In genomic region chr8:94213819-94214218, GRCm38 (mm10) we compare ENCODE assay signal across 8 mouse cellular contexts. TPM values are rescaled to one million over a fixed set of nuclear protein-coding genes. Genes with fewer than 3 reads are reported as not detected.
DNase-seq lines count a peak whose midpoint lies in the region; ATAC-seq lines count a peak whose summit lies in the region.

No protein-coding gene starts in this region.

- H3K27me3 ChIP-seq in kidney, embryonic 15.5 days = no peaks in the 10 kb centered on the region
- no peaks in the 10 kb centered on the region for H3K27me3 ChIP-seq in hindbrain, embryonic 12.5 days
- no peaks in the 10 kb centered on the region; the same call in 1 of the 2 replicates for H3K27me3 ChIP-seq in midbrain, embryonic 15.5 days (replicated peaks)

- H3K9ac ChIP-seq in kidney, embryonic 15.5 days = 0 out of 2 replicates have a peak overlapping the region, but pooled peaks have one; percentile 12
- 0 out of 2 replicates have a peak overlapping the region, but pooled peaks have one; percentile 36 for H3K9ac ChIP-seq in hindbrain, embryonic 12.5 days
- 0 out of 2 replicates have a peak overlapping the region, but pooled peaks have one; percentile 21 for H3K9ac ChIP-seq in midbrain, embryonic 15.5 days

- DNase-seq in kidney, postnatal 4 days = no peak
- DNase-seq in brain, adult 2 months (ENCODE audit: low read depth, low spot score) = peak; percentile 25
- no peak for DNase-seq in urinary bladder, postnatal 4 days (ENCODE audit: low spot score in 2 of 2)
- no peak for DNase-seq in left cerebral cortex, postnatal 14 days (ENCODE audit: low spot score in 2 of 2)

- ATAC-seq in kidney, embryonic 15.5 days (replicated peaks; ENCODE audit: low FRiP score) = no peak
- no peak for ATAC-seq in hindbrain, embryonic 12.5 days (ENCODE audit: low FRiP score)
- ATAC-seq in midbrain, embryonic 15.5 days (replicated peaks) = no peak
- no peak for ATAC-seq in CD4-positive, CD25-positive, alpha-beta regulatory T cell, adult 4 months

- intact Hi-C loops in left cerebral cortex, postnatal 14 days (cut with DNase I) = no loop called here

- no peak overlapping the region for H3K27ac ChIP-seq in kidney, embryonic 15.5 days
- H3K27ac ChIP-seq in hindbrain, embryonic 12.5 days = no peak overlapping the region
- 0 out of 2 replicates have a peak overlapping the region, but pooled peaks have one; percentile 80 for H3K27ac ChIP-seq in midbrain, embryonic 15.5 days

- peak overlapping the region; percentile 95 for H3K4me3 ChIP-seq in kidney, embryonic 15.5 days (replicated peaks)
- H3K4me3 ChIP-seq in hindbrain, embryonic 12.5 days = peak overlapping the region; percentile 83
- peak overlapping the region; percentile 97 for H3K4me3 ChIP-seq in midbrain, embryonic 15.5 days

- H3K4me2 ChIP-seq in kidney, embryonic 15.5 days = peak overlapping the region; percentile 81
- H3K4me2 ChIP-seq in hindbrain, embryonic 12.5 days (replicated peaks) = peak overlapping the region; percentile 93
- H3K4me2 ChIP-seq in midbrain, embryonic 15.5 days = peak overlapping the region; percentile 90

- no peaks in the 10 kb centered on the region for H3K36me3 ChIP-seq in kidney, embryonic 15.5 days
- no peaks in the 10 kb centered on the region for H3K36me3 ChIP-seq in hindbrain, embryonic 12.5 days
- no peaks in the 10 kb centered on the region for H3K36me3 ChIP-seq in midbrain, embryonic 15.5 days (replicated peaks)

- H3K9me3 ChIP-seq in kidney, embryonic 15.5 days (replicated peaks) = no peaks in the 10 kb centered on the region
- H3K9me3 ChIP-seq in hindbrain, embryonic 12.5 days (replicated peaks) = no peaks in the 10 kb centered on the region
- H3K9me3 ChIP-seq in midbrain, embryonic 15.5 days = no peaks in the 10 kb centered on the region

- H3K4me1 ChIP-seq in kidney, embryonic 15.5 days = peaks cover 19% of the 10 kb centered on the region
- peaks cover 18% of the 10 kb centered on the region for H3K4me1 ChIP-seq in hindbrain, embryonic 12.5 days
- peaks cover 23% of the 10 kb centered on the region for H3K4me1 ChIP-seq in midbrain, embryonic 15.5 days

- WGBS in kidney, embryonic 15.5 days = 66% methylated on average over 6 of the region's 6 CpGs
- WGBS in hindbrain, embryonic 12.5 days = 71% methylated on average over 6 of the region's 6 CpGs
- WGBS in midbrain, embryonic 15.5 days = 52% methylated on average over 6 of the region's 6 CpGs

RNA-seq across cellular contexts. Expression of gene Nup93, which starts 0.5 kb away (rescaled TPM):
- polyA plus RNA-seq in kidney, embryonic 15.5 days (2015; fragmentation: Nextera tagmentation; extraction: Ambion mirVana) = 89.6 and 91.6 TPM in 2 replicates
- polyA plus RNA-seq in hindbrain, embryonic 12.5 days (2016; fragmentation: Nextera tagmentation; extraction: Ambion mirVana) = 80.4 and 85.1 TPM in 2 replicates
- polyA plus RNA-seq in midbrain, embryonic 15.5 days (2015; fragmentation: Nextera tagmentation; extraction: Ambion mirVana) = 61.1 and 63.4 TPM in 2 replicates
- 10 to 100 TPM; 26.4 to 51.6 TPM for polyA plus RNA-seq in CD4-positive, CD25-positive, alpha-beta regulatory T cell, adult 4 months (2017; shearing (Covaris generic))
- total RNA-seq in left cerebral cortex, postnatal 14 days (2021) = 10 to 100 TPM; 46.6 to 52.8 TPM

RNA-seq across cellular contexts. Expression of gene Mt1, which starts 34.9 kb away (rescaled TPM):
- polyA plus RNA-seq in kidney, embryonic 15.5 days (2015; fragmentation: Nextera tagmentation; extraction: Ambion mirVana) = 519 and 582 TPM in 2 replicates
- polyA plus RNA-seq in hindbrain, embryonic 12.5 days (2016; fragmentation: Nextera tagmentation; extraction: Ambion mirVana) = 34.0 and 47.3 TPM in 2 replicates
- polyA plus RNA-seq in midbrain, embryonic 15.5 days (2015; fragmentation: Nextera tagmentation; extraction: Ambion mirVana) = 61.7 and 74.3 TPM in 2 replicates
- polyA plus RNA-seq in CD4-positive, CD25-positive, alpha-beta regulatory T cell, adult 4 months (2017; shearing (Covaris generic)) = 1 to 10 TPM; 3.5 to 4.2 TPM
- total RNA-seq in left cerebral cortex, postnatal 14 days (2021) = 100 to 1,000 TPM; 333 to 369 TPM

RNA-seq across cellular contexts. Expression of gene Mt2, which starts 41.4 kb away (rescaled TPM):
- polyA plus RNA-seq in kidney, embryonic 15.5 days (2015; fragmentation: Nextera tagmentation; extraction: Ambion mirVana) = 163 and 178 TPM in 2 replicates
- 13.2 TPM in 2 replicates for polyA plus RNA-seq in hindbrain, embryonic 12.5 days (2016; fragmentation: Nextera tagmentation; extraction: Ambion mirVana)
- polyA plus RNA-seq in midbrain, embryonic 15.5 days (2015; fragmentation: Nextera tagmentation; extraction: Ambion mirVana) = 13.9 and 16.5 TPM in 2 replicates
- not detected for polyA plus RNA-seq in CD4-positive, CD25-positive, alpha-beta regulatory T cell, adult 4 months (2017; shearing (Covaris generic))
- total RNA-seq in left cerebral cortex, postnatal 14 days (2021) = 100 to 1,000 TPM; 269 to 360 TPM
